Mouse (Mus musculus) gastrocnemius, adult 8-10 months (tissue): ENCODE measurements around the gene Stk33. TPM values are rescaled to one million over a fixed set of nuclear protein-coding genes. Genes with fewer than 3 reads are reported as not detected.

Source experiments
- DNase-seq, 2 experiments: peaks; one replicate each; pipeline ENCODE4 v3.0.0; 2022; ENCODE audit warnings: low spot score in 2 of 2
- total RNA-seq, 4 experiments: library from RNA; stranded (reverse); gene quantifications; 2 replicates each; pipeline ENCODE4 v1.2.4; 2022

Stk33 gene
- total RNA-seq, 4 experiments from 2014 or later, result 4.0 to 13.1 (median 11.1) TPM

GRCm38 (mm10) chr7:109357877-109358276, 81.0 kb downstream of the Stk33 start:
- no peak for DNase-seq

- DNase-seq, result no peak
Observed at GRCm38 (mm10) chr7:109347241-109347640, 91.6 kb downstream of the Stk33 start.

GRCm38 (mm10) chr7:109331722-109332121, 107.2 kb downstream of the Stk33 start:
- no peak for DNase-seq

- no peak for DNase-seq
Observed at GRCm38 (mm10) chr7:109328772-109329171, 110.1 kb downstream of the Stk33 start.

GRCm38 (mm10) chr7:109326813-109327212, 112.1 kb downstream of the Stk33 start:
- no peak for DNase-seq

DNA sequence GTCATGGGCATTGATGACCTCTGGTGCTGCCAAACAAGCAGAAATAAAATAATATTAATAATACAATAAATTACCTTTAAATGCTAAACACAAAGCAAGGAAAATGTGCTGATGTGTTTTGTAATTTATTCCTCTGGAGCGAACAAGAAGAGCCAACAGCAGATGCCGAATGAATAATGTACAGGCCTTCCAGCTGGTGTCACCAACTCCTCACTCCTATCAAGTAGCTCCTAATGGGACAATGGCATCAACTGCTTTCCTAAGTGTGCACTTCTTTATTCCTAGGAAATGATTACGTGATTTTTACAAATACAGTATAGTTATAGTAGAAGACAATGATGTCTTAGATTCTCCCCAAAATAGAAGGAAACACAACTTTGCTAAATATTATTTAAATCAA, 113.2 kb downstream of the Stk33 start:
- no peak for DNase-seq

DNA sequence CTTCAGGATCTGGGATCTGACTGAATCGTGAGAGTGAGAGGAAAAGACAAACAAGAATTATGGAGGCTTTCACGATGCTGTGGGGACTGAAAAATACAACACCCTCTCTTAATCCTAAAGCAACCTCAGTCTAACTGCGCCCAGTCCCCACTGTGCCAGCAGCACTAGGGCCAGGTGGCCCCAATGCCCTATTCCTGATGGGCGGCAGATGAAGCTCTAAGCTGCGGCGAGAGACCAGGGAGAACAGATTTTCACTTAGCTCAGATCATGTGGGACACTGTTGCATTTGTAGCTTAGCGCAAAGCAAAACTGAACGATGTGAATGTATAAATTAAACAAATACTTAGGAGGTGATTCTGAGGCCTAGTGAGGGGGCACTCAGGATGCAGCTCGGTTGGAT, 113.7 kb downstream of the Stk33 start:
- no peak for DNase-seq

DNA sequence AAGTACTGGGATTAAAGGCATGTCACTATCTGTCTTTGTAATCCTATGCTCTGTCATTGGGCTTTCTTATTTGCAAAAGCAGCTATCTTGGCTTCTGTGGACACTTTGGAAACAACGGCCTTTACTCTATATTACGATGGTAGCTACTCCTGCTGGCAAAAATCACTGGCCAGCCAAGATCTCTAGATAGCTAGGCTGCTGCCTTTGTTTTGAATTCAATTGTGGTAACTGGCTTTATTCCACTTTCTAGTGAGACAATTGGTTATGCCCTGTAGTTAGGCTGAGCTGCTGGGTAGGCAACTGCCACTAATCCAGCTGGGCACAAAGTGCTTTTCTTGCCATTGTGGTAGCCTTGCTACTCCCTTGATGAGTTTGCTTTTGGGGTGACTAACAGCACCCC, 129.4 kb downstream of the Stk33 start:
- DNase-seq, result no peak

DNA sequence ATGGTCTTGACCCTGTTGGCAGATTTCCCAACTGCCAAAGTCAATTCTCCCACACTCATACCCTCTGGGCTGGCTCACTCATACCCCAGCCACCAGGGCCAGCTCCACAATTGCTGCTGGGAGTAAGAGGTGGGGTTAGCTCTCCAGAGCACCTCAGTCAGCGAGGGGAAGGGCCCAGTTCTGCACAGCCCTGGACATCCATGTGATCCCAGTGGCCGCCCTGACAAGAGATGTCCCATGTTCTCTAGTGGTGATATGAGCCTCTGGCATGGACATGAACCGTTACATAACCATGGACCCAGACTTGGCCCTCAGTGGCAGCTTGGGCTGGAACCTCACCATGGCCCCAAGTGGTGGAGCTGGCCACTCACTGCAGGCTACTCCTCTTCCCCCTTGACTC, 143.1 kb downstream of the Stk33 start:
- no peak for DNase-seq

GRCm38 (mm10) chr7:109295351-109295750, 143.5 kb downstream of the Stk33 start:
- DNase-seq, result no peak

- DNase-seq, result no peak
Observed at GRCm38 (mm10) chr7:109290501-109290900, 148.4 kb downstream of the Stk33 start.

DNA sequence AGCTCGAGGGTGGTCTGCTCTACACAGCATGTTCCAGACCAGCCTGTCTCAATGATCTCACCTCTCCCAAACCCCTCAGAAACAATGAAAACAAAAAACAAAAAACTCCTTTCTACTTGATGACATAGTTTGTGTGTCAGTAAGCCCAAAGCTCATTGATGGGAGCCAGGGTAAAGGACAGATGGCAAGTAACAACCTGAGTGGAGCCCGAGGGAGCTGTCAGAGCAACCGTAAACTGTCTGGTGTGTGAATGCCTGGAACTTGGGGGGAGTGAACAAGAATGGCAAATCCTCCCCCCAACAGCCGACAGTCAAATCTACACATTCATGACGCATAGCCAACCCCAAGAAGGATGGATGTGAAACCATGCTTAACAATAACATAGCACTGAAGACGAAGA, 149.8 kb downstream of the Stk33 start:
- DNase-seq, result no peak

DNA sequence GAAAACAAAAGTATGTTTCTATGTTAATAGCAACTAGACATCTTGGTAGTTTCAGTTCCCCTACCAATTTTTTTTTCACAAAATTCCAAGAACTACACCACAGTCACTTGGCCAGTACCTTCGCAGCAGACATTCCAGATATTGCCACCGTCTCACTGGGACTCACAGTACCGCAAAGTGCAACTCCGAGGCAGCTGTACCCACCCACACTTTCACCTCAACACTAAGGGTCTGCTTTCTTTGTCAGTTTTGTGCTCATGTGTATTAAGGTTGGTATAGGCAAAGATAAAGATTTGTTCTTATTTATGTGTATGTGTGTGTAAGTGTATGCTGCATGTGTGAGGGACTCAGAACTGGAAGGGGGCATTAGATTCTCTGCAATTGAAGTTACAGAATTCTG, 156.8 kb downstream of the Stk33 start:
- DNase-seq, result no peak

DNA sequence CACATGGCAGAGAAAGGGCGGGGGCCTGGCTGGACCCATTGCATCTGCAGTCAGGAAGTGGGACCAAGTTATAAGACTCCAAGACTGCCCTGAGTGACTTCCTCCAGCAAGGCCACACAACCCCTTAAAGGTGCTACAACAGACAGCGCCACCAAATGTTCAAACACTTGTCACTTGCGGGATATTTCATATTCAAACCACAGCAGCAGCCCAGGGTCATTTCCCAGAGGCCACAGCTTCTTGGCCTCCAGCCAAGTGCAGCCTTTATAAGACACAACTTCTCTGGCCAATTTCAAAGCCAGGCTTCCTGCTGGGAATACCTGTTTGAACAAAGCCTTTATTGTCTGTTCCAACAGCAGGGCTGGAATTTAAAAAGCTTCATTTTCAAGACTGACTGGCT, 162.3 kb downstream of the Stk33 start:
- no peak for DNase-seq

GRCm38 (mm10) chr7:109275901-109276300, 163.0 kb downstream of the Stk33 start:
- no peak for DNase-seq

- no peak for DNase-seq
Observed at GRCm38 (mm10) chr7:109275151-109275550, 163.7 kb downstream of the Stk33 start.

DNA sequence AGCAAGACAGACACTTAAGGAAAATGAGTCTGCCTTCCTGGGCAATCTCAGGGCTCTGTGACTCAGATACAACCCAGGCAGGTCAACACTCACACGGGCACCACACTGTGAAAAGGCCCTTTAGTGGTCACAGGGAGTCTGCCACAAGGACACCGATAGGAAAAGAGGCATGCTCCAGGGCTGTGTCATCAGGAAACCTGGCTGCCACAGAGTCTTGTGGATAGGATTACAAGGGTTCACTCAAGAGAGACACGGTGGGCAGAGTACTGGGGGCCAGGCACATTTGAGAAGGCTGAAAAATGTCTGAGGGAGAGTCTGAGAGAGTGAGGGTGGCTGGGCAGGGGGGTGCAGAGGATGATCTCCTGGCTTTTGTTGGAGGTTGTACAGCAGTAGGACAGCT, 164.6 kb downstream of the Stk33 start:
- no peak for DNase-seq

DNA sequence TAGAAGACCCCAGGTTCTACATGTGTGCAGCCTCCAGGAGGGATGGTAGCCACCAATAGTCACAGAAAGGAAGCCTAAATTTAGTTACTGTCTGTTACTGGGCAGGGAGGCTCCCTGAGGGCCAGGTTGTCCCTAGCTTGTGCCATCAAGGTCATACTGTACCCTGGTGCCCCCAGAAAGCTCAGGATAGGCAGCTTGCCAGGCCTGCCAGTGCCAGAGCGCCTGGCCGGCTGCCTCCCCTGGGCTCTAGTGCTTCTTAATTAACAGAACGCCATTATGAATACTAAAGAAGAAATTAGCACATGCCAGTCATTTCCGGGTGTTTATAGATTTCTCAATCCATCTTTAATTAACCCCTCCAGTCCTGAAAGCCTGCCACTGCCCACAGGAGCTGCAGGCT, 169.8 kb downstream of the Stk33 start:
- no peak for DNase-seq

DNA sequence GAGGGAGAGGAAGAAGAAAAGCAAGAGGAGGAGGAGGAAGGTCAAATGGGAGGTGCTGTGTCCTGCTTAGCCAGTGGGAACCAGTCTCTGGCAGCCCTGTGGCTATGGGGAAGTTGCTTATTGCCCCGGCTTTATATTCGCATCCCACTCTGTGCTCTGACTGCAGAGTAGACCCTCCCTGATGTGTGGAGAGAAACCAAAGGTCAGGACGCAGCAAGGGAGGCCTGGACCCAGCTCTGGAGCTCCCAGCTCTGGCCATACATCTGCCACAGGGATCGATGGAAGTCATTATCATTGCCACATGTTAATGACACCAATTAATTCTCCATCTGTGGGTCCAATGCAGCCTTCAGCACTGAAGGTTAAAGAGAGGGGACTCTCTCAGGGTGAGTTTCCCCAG, 171.5 kb downstream of the Stk33 start:
- no peak for DNase-seq

DNA sequence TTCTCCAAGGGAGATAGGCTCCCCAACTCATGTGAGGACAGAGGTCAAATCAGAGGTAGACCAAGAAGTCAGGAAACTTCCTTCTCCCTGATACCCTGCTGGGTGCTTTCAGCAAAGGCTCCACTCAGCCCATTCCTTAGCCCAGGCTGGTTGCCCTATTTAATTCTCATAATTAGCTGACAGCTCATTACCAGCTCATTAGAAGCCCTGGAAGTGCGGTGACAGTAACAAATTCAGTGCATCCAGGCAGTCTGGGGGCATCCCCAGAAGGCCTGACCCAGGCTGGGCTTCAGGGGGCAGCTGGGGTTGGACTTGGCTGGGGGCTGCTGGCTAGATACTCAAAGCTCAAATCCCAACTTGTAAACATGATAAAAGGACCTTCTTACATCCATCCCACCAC, 172.7 kb downstream of the Stk33 start:
- no peak for DNase-seq

GRCm38 (mm10) chr7:109265606-109266005, 173.3 kb downstream of the Stk33 start:
- DNase-seq, result no peak

- peak in 1 of 2 experiments; percentile 10 for DNase-seq
Observed at GRCm38 (mm10) chr7:109255506-109256352, 183.2 kb downstream of the Stk33 start.

GRCm38 (mm10) chr7:109251418-109251817, 187.5 kb downstream of the Stk33 start:
- DNase-seq, result no peak
